Mouse (Mus musculus) midbrain, postnatal 0 days (tissue): Measurements from ENCODE around the gene Trcg1. TPM values are rescaled to one million over a fixed set of nuclear protein-coding genes. Genes with fewer than 3 reads are reported as not detected.

Experiments
- ATAC-seq: fragments of 200-750 bp; cut with Nextera tagmentation; 2 replicates; pipeline ENCODE4 v1.8.0; 2017; ENCODE audit warnings: moderate number of reproducible peaks, mild to moderate bottlenecking, moderate TSS enrichment, moderate library complexity; ENCODE audit not compliant: low FRiP score
- DNase-seq: peaks from one replicate; pipeline ENCODE4 v3.0.0-alpha.2; 2015; ENCODE audit warnings: low spot score
- H3K27ac ChIP-seq: fragments of 300-500 bp; sonication (generic); 2 replicates; pipeline ENCODE4 v1.5.1; 2014; ENCODE audit warnings: low read depth, mild to moderate bottlenecking, low read length, mixed read lengths
- H3K27me3 ChIP-seq: fragments of 300-500 bp; sonication (generic); 2 replicates; pipeline ENCODE4 v1.6.1; 2014; ENCODE audit warnings: low read length, control low read depth, mixed read lengths; ENCODE audit not compliant: insufficient read depth
- H3K36me3 ChIP-seq: fragments of 300-500 bp; sonication (generic); 2 replicates; pipeline ENCODE4 v1.6.1; 2014; ENCODE audit warnings: low read length, control low read depth, mixed read lengths; ENCODE audit not compliant: insufficient read depth
- H3K4me1 ChIP-seq: fragments of 300-500 bp; sonication (generic); 2 replicates; pipeline ENCODE4 v1.6.1; 2014; ENCODE audit warnings: mild to moderate bottlenecking, control low read depth, antibody characterized with exemption, low read length, mixed read lengths; ENCODE audit not compliant: insufficient read depth
- H3K4me2 ChIP-seq: fragments of 300-500 bp; sonication (generic); 2 replicates; pipeline ENCODE4 v1.6.1; 2014; ENCODE audit warnings: low read depth, mild to moderate bottlenecking, low read length, mixed read lengths; ENCODE audit not compliant: poor library complexity, severe bottlenecking
- H3K4me3 ChIP-seq: fragments of 300-500 bp; sonication (generic); 2 replicates; pipeline ENCODE4 v1.5.1; 2014; ENCODE audit warnings: low read depth, mild to moderate bottlenecking, low read length, moderate library complexity
- H3K9ac ChIP-seq: fragments of 300-500 bp; sonication (generic); replicated peaks from 2 replicates; pipeline ENCODE4 v1.6.1; 2014; ENCODE audit warnings: mild to moderate bottlenecking, low read length, moderate library complexity, mixed read lengths; ENCODE audit not compliant: poor library complexity, severe bottlenecking
- H3K9me3 ChIP-seq: fragments of 300-500 bp; sonication (generic); 2 replicates; pipeline ENCODE4 v1.6.1; 2016; ENCODE audit warnings: low read length, control low read depth
- CTCF ChIP-seq: IDR thresholded peaks from 2 replicates; pipeline ENCODE4 v1.5.1; 2016; ENCODE audit warnings: antibody characterized with exemption, mild to moderate bottlenecking
- WGBS: fragments of 180-500 bp; shearing (Covaris S2); extraction: QIAGEN DNeasy Blood & Tissue Kit; methylation state at CpG from one replicate; pipeline ENCODE4 v1.1.7; 2014; 5-methylcytosine and 5-hydroxymethylcytosine counted together
- polyA plus RNA-seq: library from polyadenylated mRNA; unstranded; fragments of >200 nt; fragmentation: Nextera tagmentation; extraction: Ambion mirVana; gene quantifications from 2 replicates; pipeline ENCODE4 v1.2.1, GENCODE M21; 2015
- total RNA-seq: library from RNA; depleted of rRNA; stranded (reverse); fragments of >200 nt; gene quantifications from 2 replicates; pipeline ENCODE4 v1.2.3, GENCODE M21; 2014

Trcg1 gene
- total and polyA plus RNA-seq, 2 experiments from 2014 or later = not detected

GRCm38 (mm10) chr9:57237705-57238104 is 1.3 kb downstream of the Trcg1 start:
- Histone ChIP-seq H3K27ac (no peak overlapping the region), H3K4me3 (no peak overlapping the region), H3K27me3 (no peaks in the 10 kb centered on the region), H3K9me3 (no peaks in the 10 kb centered on the region), H3K36me3 (no peaks in the 10 kb centered on the region), H3K9ac (no peak overlapping the region), H3K4me2 (no peak overlapping the region), H3K4me1 (no peaks in the 10 kb centered on the region)
- ATAC-seq = no peak
- TF ChIP-seq CTCF = no peak
- 83% methylated on average over 5 of the region's 5 CpGs for WGBS
- DNase-seq = no peak

DNA sequence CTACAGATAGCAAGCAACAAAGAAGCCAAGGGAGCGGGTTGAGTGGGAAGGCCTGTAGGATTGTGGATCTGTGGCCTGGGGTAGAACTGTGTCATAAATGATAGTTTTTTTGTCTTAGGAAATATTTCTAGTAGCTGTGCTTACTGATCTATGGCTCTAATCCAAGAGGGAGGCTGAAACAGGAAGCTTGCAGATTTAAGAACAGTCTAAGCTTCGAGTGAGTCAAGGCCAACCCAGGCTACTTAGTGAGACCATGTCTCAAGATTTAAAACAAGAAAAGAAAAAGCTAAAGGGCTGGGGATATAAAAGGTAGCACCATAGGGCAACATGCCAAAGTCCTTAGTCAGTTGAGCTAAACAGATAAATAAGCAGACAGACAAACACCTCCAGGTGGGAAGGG is 1.9 kb downstream of the Trcg1 start:
- DNase-seq = no peak
- ATAC-seq = no peak
- H3K9me3 ChIP-seq = no peaks in the 10 kb centered on the region
- H3K36me3 ChIP-seq = no peaks in the 10 kb centered on the region
- H3K4me3 ChIP-seq = no peak overlapping the region
- no peak for TF ChIP-seq CTCF
- 84% methylated on average over 2 of the region's 2 CpGs for WGBS
- no peaks in the 10 kb centered on the region for H3K27me3 ChIP-seq
- no peak overlapping the region for H3K27ac ChIP-seq
- no peak overlapping the region for H3K9ac ChIP-seq
- no peak overlapping the region for H3K4me2 ChIP-seq
- no peaks in the 10 kb centered on the region for H3K4me1 ChIP-seq

DNA sequence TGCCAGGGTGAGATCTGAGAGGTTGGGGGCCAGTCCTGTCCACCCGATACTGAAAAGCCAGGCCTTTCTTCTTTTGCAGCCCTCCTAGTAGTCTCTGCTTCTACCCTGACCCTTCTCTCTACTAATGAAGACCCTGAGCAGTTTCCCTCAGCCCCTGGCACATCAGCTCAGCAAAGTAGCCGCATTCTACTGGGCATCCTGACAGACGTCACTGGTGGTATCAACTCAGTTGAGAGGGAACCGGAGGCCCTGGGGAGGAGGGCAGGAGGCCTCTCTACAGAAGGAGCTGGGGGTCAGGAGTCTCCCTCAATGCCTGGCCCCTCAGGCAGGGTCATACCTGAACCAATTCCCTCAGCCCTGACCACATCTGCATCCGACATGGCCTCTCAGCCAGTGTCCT is 4.8 kb downstream of the Trcg1 start:
- H3K9me3 ChIP-seq = no peaks in the 10 kb centered on the region
- H3K36me3 ChIP-seq = no peaks in the 10 kb centered on the region
- no peak overlapping the region for H3K4me3 ChIP-seq
- H3K9ac ChIP-seq = no peak overlapping the region
- no peak overlapping the region for H3K4me2 ChIP-seq
- whole genome bisulfite sequencing = 79% methylated on average over 5 of the region's 5 CpGs
- no peaks in the 10 kb centered on the region for H3K27me3 ChIP-seq
- ATAC-seq (no peak), DNase-seq (no peak)
- no peaks in the 10 kb centered on the region for H3K4me1 ChIP-seq
- TF ChIP-seq CTCF = no peak
- H3K27ac ChIP-seq = no peak overlapping the region

GRCm38 (mm10) chr9:57242916-57243315 is 6.6 kb downstream of the Trcg1 start:
- no peaks in the 10 kb centered on the region for H3K9me3 ChIP-seq
- no peak for TF ChIP-seq CTCF
- 21% methylated on average over 5 of the region's 5 CpGs for WGBS
- H3K4me3 ChIP-seq = no peak overlapping the region
- H3K36me3 ChIP-seq = no peaks in the 10 kb centered on the region
- H3K27me3 ChIP-seq = no peaks in the 10 kb centered on the region
- DNase-seq = no peak
- H3K4me1 ChIP-seq = no peaks in the 10 kb centered on the region
- H3K4me2 ChIP-seq = no peak overlapping the region
- ATAC-seq = no peak
- no peak overlapping the region for H3K27ac ChIP-seq
- no peak overlapping the region for H3K9ac ChIP-seq

DNA sequence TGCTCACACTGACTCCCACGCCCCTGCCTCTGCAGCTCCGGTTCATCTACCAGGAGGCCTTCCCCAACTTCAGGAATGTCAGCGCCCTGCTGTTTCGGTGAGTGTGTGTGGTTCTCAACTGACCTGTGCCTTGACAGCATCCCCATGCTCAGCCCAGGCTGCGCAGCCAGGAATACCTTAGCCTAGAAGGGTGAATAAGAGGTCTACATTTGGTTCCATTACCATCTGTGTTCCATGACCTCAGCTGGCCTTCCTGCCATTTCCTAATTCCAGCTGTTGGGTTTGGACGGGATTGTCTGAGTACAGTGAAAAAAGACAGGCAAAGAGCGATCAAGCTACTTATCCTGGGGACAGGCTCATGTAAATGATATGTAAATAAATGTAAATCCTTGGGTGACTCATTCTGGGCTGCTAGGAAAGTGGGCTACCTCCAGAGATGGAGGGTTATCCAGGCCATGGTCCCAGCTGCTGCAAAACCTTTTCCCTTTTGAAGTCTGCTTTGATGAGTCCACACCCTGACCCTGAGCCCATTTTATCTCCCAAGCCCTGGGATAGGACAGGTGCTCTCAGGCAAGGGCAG is 7.8 kb downstream of the Trcg1 start:
- Histone ChIP-seq H3K4me3 (no peak overlapping the region), H3K36me3 (no peaks in the 10 kb centered on the region), H3K27ac (no peak overlapping the region), H3K4me2 (no peak overlapping the region), H3K4me1 (no peaks in the 10 kb centered on the region), H3K9ac (no peak overlapping the region), H3K9me3 (no peaks in the 10 kb centered on the region), H3K27me3 (no peaks in the 10 kb centered on the region)
- ATAC-seq (no peak), DNase-seq (no peak)
- WGBS = 21% methylated on average over 7 of the region's 7 CpGs
- TF ChIP-seq CTCF = no peak

- Histone ChIP-seq H3K4me2 (no peak overlapping the region), H3K36me3 (0 out of 2 replicates have a peak, but pooled peaks cover 2% of the 10 kb centered on the region), H3K4me3 (no peak overlapping the region), H3K27ac (no peak overlapping the region), H3K4me1 (no peaks in the 10 kb centered on the region), H3K9me3 (no peaks in the 10 kb centered on the region), H3K9ac (no peak overlapping the region), H3K27me3 (no peaks in the 10 kb centered on the region)
- DNase-seq = no peak
- no peak for ATAC-seq
- no peak for TF ChIP-seq CTCF
- WGBS = 90% methylated on average over 5 of the region's 5 CpGs
Observed at GRCm38 (mm10) chr9:57246482-57246881, 10.1 kb downstream of the Trcg1 start.
